Mouse (Mus musculus) stomach, embryonic 15.5 days (tissue): Measurements from ENCODE around the gene Aoc3. TPM values are rescaled to one million over a fixed set of nuclear protein-coding genes. Genes with fewer than 3 reads are reported as not detected.
"Not testable (repeated sequence)": the region's sequence is repeated elsewhere in the genome, so short reads cannot be mapped to it uniquely, and the experiment has no call there.

Experiments
- ATAC-seq: fragments of 200-750 bp; cut with Nextera tagmentation; 2 replicates; pipeline ENCODE4 v1.8.0; 2017; ENCODE audit warnings: low read depth, moderate number of reproducible peaks, moderate TSS enrichment; ENCODE audit not compliant: insufficient read depth, low FRiP score
- H3K27ac ChIP-seq: fragments of 300-500 bp; sonication (generic); 2 replicates; pipeline ENCODE4 v1.5.1; 2015; ENCODE audit warnings: mild to moderate bottlenecking, inconsistent platforms
- H3K27me3 ChIP-seq: fragments of 300-500 bp; sonication (generic); replicated peaks from 2 replicates; pipeline ENCODE4 v1.6.1; 2015; ENCODE audit warnings: inconsistent platforms
- H3K36me3 ChIP-seq: fragments of 300-500 bp; sonication (generic); 2 replicates; pipeline ENCODE4 v1.6.1; 2015; ENCODE audit warnings: inconsistent platforms
- H3K4me1 ChIP-seq: fragments of 300-500 bp; sonication (generic); 2 replicates; pipeline ENCODE4 v1.6.1; 2015; ENCODE audit warnings: inconsistent platforms
- H3K4me2 ChIP-seq: fragments of 300-500 bp; sonication (generic); 2 replicates; pipeline ENCODE4 v1.6.1; 2015; ENCODE audit warnings: mild to moderate bottlenecking, inconsistent platforms
- H3K4me3 ChIP-seq: fragments of 300-500 bp; sonication (generic); replicated peaks from 2 replicates; pipeline ENCODE4 v1.5.1; 2015; ENCODE audit warnings: inconsistent platforms
- H3K9ac ChIP-seq: fragments of 300-500 bp; sonication (generic); 2 replicates; pipeline ENCODE4 v1.6.1; 2015; ENCODE audit warnings: inconsistent platforms
- H3K9me3 ChIP-seq: fragments of 300-500 bp; sonication (generic); 2 replicates; pipeline ENCODE4 v1.6.1; 2016; ENCODE audit warnings: inconsistent platforms
- WGBS: fragments of 180-500 bp; shearing (Covaris S2); methylation state at CpG from one replicate; pipeline ENCODE4 v1.1.7; 2015; 5-methylcytosine and 5-hydroxymethylcytosine counted together
- polyA plus RNA-seq: library from polyadenylated mRNA; unstranded; fragments of >200 nt; fragmentation: Nextera tagmentation; extraction: Ambion mirVana; gene quantifications from 2 replicates; pipeline ENCODE4 v1.2.1, GENCODE M21; 2015

Gene Aoc3
- polyA plus RNA-seq, 1 experiment from 2014 or later = 3.0 TPM

- no peaks in the 10 kb centered on the region for H3K4me1 ChIP-seq
- no peak overlapping the region for H3K27ac ChIP-seq
- H3K36me3 ChIP-seq = no peaks in the 10 kb centered on the region
- ATAC-seq = no peak
- 75% methylated on average over 3 of the region's 3 CpGs for WGBS
- H3K4me2 ChIP-seq = no peak overlapping the region
- H3K4me3 ChIP-seq = no peak overlapping the region
- no peaks in the 10 kb centered on the region for H3K9me3 ChIP-seq
- no peaks in the 10 kb centered on the region for H3K27me3 ChIP-seq
- H3K9ac ChIP-seq = no peak overlapping the region
Observed at GRCm38 (mm10) chr11:101311083-101311482, 19.3 kb upstream of the Aoc3 start.

GRCm38 (mm10) chr11:101312150-101312549 is 18.3 kb upstream of the Aoc3 start:
- no peaks in the 10 kb centered on the region for H3K27me3 ChIP-seq
- no peak for ATAC-seq
- H3K4me1 ChIP-seq = peaks cover 7% of the 10 kb centered on the region; the same call in 1 of the 2 replicates
- H3K9ac ChIP-seq = no peak overlapping the region
- no peak overlapping the region for H3K27ac ChIP-seq
- no peaks in the 10 kb centered on the region for H3K9me3 ChIP-seq
- 56% methylated on average over 3 of the region's 3 CpGs for WGBS
- no peak overlapping the region for H3K4me3 ChIP-seq
- no peak overlapping the region for H3K4me2 ChIP-seq
- no peaks in the 10 kb centered on the region for H3K36me3 ChIP-seq

- 88% methylated on average over 1 of the region's 1 CpGs for WGBS
- H3K27ac ChIP-seq = no peak overlapping the region
- H3K4me3 ChIP-seq = no peak overlapping the region
- H3K27me3 ChIP-seq = no peaks in the 10 kb centered on the region
- ATAC-seq = no peak
- H3K36me3 ChIP-seq = peaks cover 9% of the 10 kb centered on the region
- no peaks in the 10 kb centered on the region for H3K9me3 ChIP-seq
- no peak overlapping the region for H3K4me2 ChIP-seq
- no peak overlapping the region for H3K9ac ChIP-seq
- H3K4me1 ChIP-seq = peaks cover 14% of the 10 kb centered on the region; the same call in 1 of the 2 replicates
Observed at GRCm38 (mm10) chr11:101314567-101314966, 15.8 kb upstream of the Aoc3 start.

- no peak for ATAC-seq
- peak overlapping the region; percentile 95; the same call in 1 of the 2 replicates for H3K9ac ChIP-seq
- peak overlapping the region; percentile 81 for H3K27ac ChIP-seq
- 73% methylated on average over 8 of the region's 8 CpGs for WGBS
- H3K27me3 ChIP-seq = no peaks in the 10 kb centered on the region
- peak overlapping the region; percentile 98 for H3K4me3 ChIP-seq
- peaks cover 14% of the 10 kb centered on the region; the same call in 1 of the 2 replicates for H3K4me1 ChIP-seq
- peak overlapping the region; percentile 89 for H3K4me2 ChIP-seq
- peaks cover 15% of the 10 kb centered on the region for H3K36me3 ChIP-seq
- no peaks in the 10 kb centered on the region for H3K9me3 ChIP-seq
Observed at GRCm38 (mm10) chr11:101315082-101315650, 15.2 kb upstream of the Aoc3 start.

- Histone ChIP-seq H3K27ac (peak within 1 kb of the TSS; percentile 81), H3K4me2 (peak within 1 kb of the TSS; percentile 89), H3K36me3 (peaks cover 22% of the 10 kb centered on the region), H3K27me3 (no peaks in the 10 kb centered on the region), H3K4me1 (peaks cover 14% of the 10 kb centered on the region; the same call in 1 of the 2 replicates), H3K4me3 (peak within 1 kb of the TSS; percentile 98), H3K9me3 (no peaks in the 10 kb centered on the region), H3K9ac (peak within 1 kb of the TSS; percentile 95)
- WGBS = under 1% methylated on average over 62 of the region's 62 CpGs
- peak; percentile 90 for ATAC-seq
Observed at GRCm38 (mm10) chr11:101315665-101316500, 14.5 kb upstream of the Aoc3 start, which contains the start of gene Psme3. Gene Psme3, plus strand, starts transcription at chr11:101316213.

- Histone ChIP-seq H3K27ac (peak overlapping the region; percentile 81), H3K9ac (peak overlapping the region; percentile 95), H3K4me1 (peaks cover 14% of the 10 kb centered on the region; the same call in 1 of the 2 replicates), H3K27me3 (no peaks in the 10 kb centered on the region), H3K4me2 (peak overlapping the region; percentile 89), H3K9me3 (no peaks in the 10 kb centered on the region), H3K4me3 (peak overlapping the region; percentile 98), H3K36me3 (peaks cover 28% of the 10 kb centered on the region)
- peak; percentile 54 for ATAC-seq
- under 1% methylated on average over 17 of the region's 17 CpGs for WGBS
Observed at GRCm38 (mm10) chr11:101316501-101316917, 13.9 kb upstream of the Aoc3 start.

GRCm38 (mm10) chr11:101323609-101324008 is 6.8 kb upstream of the Aoc3 start:
- peaks cover 61% of the 10 kb centered on the region for H3K36me3 ChIP-seq
- no peak for ATAC-seq

GRCm38 (mm10) chr11:101324763-101325162 is 5.6 kb upstream of the Aoc3 start, which contains the start of gene Aoc2:
Gene Aoc2, plus strand, starts transcription at chr11:101325063.
- H3K4me1 ChIP-seq = no peaks in the 10 kb centered on the region
- no peak within 1 kb of the TSS for H3K9ac ChIP-seq
- WGBS = 87% methylated on average over 5 of the region's 5 CpGs
- no peak within 1 kb of the TSS for H3K27ac ChIP-seq
- no peak within 1 kb of the TSS for H3K4me2 ChIP-seq
- no peaks in the 10 kb centered on the region for H3K27me3 ChIP-seq
- H3K9me3 ChIP-seq = no peaks in the 10 kb centered on the region
- H3K4me3 ChIP-seq = no peak within 1 kb of the TSS
- ATAC-seq = no peak
- peaks cover 50% of the 10 kb centered on the region for H3K36me3 ChIP-seq

More at GRCm38 (mm10) chr11:101323609-101324008, 6.8 kb upstream of the Aoc3 start:
- WGBS = 15% methylated on average over 4 of the region's 4 CpGs
- no peaks in the 10 kb centered on the region for H3K27me3 ChIP-seq
- no peaks in the 10 kb centered on the region for H3K4me1 ChIP-seq
- no peak overlapping the region for H3K9ac ChIP-seq
- H3K9me3 ChIP-seq = no peaks in the 10 kb centered on the region
- no peak overlapping the region for H3K4me2 ChIP-seq
- H3K27ac ChIP-seq = no peak overlapping the region
- H3K4me3 ChIP-seq = no peak overlapping the region

GRCm38 (mm10) chr11:101325201-101325600 is 5.2 kb upstream of the Aoc3 start:
- not testable (repeated sequence) for H3K9ac ChIP-seq, H3K9me3 ChIP-seq, H3K4me3 ChIP-seq, H3K27me3 ChIP-seq, H3K4me2 ChIP-seq, ATAC-seq, H3K4me1 ChIP-seq, H3K27ac ChIP-seq
- WGBS = 88% methylated on average over 11 of the region's 11 CpGs
- peaks cover 45% of the 10 kb centered on the region for H3K36me3 ChIP-seq

- no peaks in the 10 kb centered on the region for H3K27me3 ChIP-seq
- ATAC-seq = no peak
- H3K36me3 ChIP-seq = peaks cover 36% of the 10 kb centered on the region
- no peak overlapping the region for H3K4me3 ChIP-seq
- 87% methylated on average over 11 of the region's 11 CpGs for WGBS
- H3K9me3 ChIP-seq = no peaks in the 10 kb centered on the region
- no peak overlapping the region for H3K4me2 ChIP-seq
- H3K27ac ChIP-seq = no peak overlapping the region
- H3K4me1 ChIP-seq = 0 out of 2 replicates have a peak, but pooled peaks cover 3% of the 10 kb centered on the region
- H3K9ac ChIP-seq = no peak overlapping the region
Observed at GRCm38 (mm10) chr11:101326147-101326546, 4.3 kb upstream of the Aoc3 start.

- no peak for ATAC-seq
- H3K4me3 ChIP-seq = no peak overlapping the region
- 42% methylated on average over 3 of the region's 3 CpGs for WGBS
- no peak overlapping the region for H3K9ac ChIP-seq
- H3K36me3 ChIP-seq = peaks cover 27% of the 10 kb centered on the region
- no peaks in the 10 kb centered on the region for H3K9me3 ChIP-seq
- 0 out of 2 replicates have a peak, but pooled peaks cover 3% of the 10 kb centered on the region for H3K4me1 ChIP-seq
- no peak overlapping the region for H3K4me2 ChIP-seq
- no peak overlapping the region for H3K27ac ChIP-seq
- H3K27me3 ChIP-seq = no peaks in the 10 kb centered on the region
Observed at GRCm38 (mm10) chr11:101327311-101327710, 3.1 kb upstream of the Aoc3 start.
